Mouse (Mus musculus) kidney, embryonic 16.5 days (tissue): ENCODE data around the gene D7Ertd443e. TPM values are rescaled to one million over a fixed set of nuclear protein-coding genes. Genes with fewer than 3 reads are reported as not detected.

ENCODE experiments used
- ATAC-seq: fragments of 200-750 bp; cut with Nextera tagmentation; 2 replicates; pipeline ENCODE4 v1.8.0; 2017; ENCODE audit warnings: moderate TSS enrichment; ENCODE audit not compliant: low FRiP score, low TSS enrichment
- H3K27ac ChIP-seq: fragments of 300-500 bp; sonication (generic); 2 replicates; pipeline ENCODE4 v1.5.1; 2014; ENCODE audit warnings: low read length
- H3K27me3 ChIP-seq: fragments of 300-500 bp; sonication (generic); 2 replicates; pipeline ENCODE4 v1.6.1; 2014; ENCODE audit warnings: low read length, control low read depth, mixed read lengths; ENCODE audit not compliant: insufficient read depth
- H3K36me3 ChIP-seq: fragments of 300-500 bp; sonication (generic); 2 replicates; pipeline ENCODE4 v1.6.1; 2014; ENCODE audit warnings: low read length, control low read depth, mixed read lengths; ENCODE audit not compliant: insufficient read depth
- H3K4me1 ChIP-seq: fragments of 300-500 bp; sonication (generic); 2 replicates; pipeline ENCODE4 v1.6.1; 2014; ENCODE audit warnings: low read length, control low read depth, mixed read lengths; ENCODE audit not compliant: insufficient read depth
- H3K4me2 ChIP-seq: fragments of 300-500 bp; sonication (generic); replicated peaks from 2 replicates; pipeline ENCODE4 v1.6.1; 2014; ENCODE audit warnings: low read depth, low read length
- H3K4me3 ChIP-seq: fragments of 300-500 bp; sonication (generic); 2 replicates; pipeline ENCODE4 v1.5.1; 2014; ENCODE audit warnings: mild to moderate bottlenecking, low read length
- H3K9ac ChIP-seq: fragments of 300-500 bp; sonication (generic); replicated peaks from 2 replicates; pipeline ENCODE4 v1.6.1; 2014; ENCODE audit warnings: low read length
- H3K9me3 ChIP-seq: fragments of 300-500 bp; sonication (generic); 2 replicates; pipeline ENCODE4 v1.6.1; 2016; ENCODE audit warnings: low read length, control low read depth
- WGBS: fragments of 180-500 bp; shearing (Covaris S2); extraction: QIAGEN DNeasy Blood & Tissue Kit; methylation state at CpG from one replicate; pipeline ENCODE4 v1.1.7; 2014; 5-methylcytosine and 5-hydroxymethylcytosine counted together
- polyA plus RNA-seq: library from polyadenylated mRNA; unstranded; fragments of >200 nt; fragmentation: Nextera tagmentation; extraction: Ambion mirVana; gene quantifications from 2 replicates; pipeline ENCODE4 v1.2.1, GENCODE M21; 2015

The D7Ertd443e gene
- polyA plus RNA-seq, 1 experiment from 2014 or later: 0.14 TPM

DNA sequence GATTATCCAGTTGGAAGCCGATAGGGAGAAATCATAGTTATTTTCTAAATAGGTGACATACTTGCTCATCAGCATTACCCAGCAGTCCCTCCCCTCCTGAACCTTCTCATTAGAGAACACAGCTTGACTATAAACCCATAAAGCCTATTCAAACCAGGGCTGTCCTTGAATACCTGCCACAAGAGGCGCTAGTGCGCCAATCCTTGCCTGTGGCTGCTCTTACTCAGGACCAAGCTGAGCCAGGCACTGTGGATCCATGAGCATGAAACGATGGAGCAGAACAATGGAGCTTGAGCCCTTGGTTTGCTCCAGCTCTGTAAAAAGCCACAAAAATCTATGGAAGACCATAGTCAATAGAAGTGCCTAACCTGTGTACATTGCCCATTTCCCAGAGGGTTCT lies 7.2 kb downstream of the D7Ertd443e start:
- H3K27me3 ChIP-seq: no peaks in the 10 kb centered on the region
- no peak overlapping the region for H3K4me2 ChIP-seq
- H3K4me1 ChIP-seq: no peaks in the 10 kb centered on the region
- no peak overlapping the region for H3K27ac ChIP-seq
- WGBS: 64% methylated on average over 4 of the region's 4 CpGs
- H3K4me3 ChIP-seq: no peak overlapping the region
- H3K9me3 ChIP-seq: no peaks in the 10 kb centered on the region
- 0 out of 2 replicates have a peak, but pooled peaks have one; percentile 59 for ATAC-seq
- no peaks in the 10 kb centered on the region for H3K36me3 ChIP-seq
- H3K9ac ChIP-seq: no peak overlapping the region

DNA sequence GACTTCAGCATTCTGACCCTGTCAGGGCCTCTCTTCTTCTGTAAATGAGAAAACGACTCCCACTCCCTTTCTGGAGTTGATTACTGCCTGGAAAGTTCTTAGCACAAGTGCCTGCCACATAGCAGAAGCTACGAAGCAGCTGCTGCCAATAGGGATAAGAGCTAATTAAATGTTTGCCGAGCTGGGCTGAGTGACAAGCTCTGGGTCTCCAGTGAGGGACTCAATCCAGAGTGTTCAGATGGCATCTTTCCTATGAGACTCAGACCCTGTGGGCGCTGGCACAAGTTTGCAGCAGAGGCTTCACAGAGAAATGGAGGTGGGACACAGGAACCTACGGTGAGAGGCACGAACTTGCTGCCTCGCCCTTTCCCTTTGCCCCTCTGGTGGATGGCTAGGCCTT lies 8.7 kb downstream of the D7Ertd443e start:
- Histone ChIP-seq H3K9ac (no peak overlapping the region), H3K36me3 (no peaks in the 10 kb centered on the region), H3K27ac (no peak overlapping the region), H3K4me2 (no peak overlapping the region), H3K4me3 (no peak overlapping the region), H3K4me1 (no peaks in the 10 kb centered on the region), H3K9me3 (no peaks in the 10 kb centered on the region), H3K27me3 (no peaks in the 10 kb centered on the region)
- no peak for ATAC-seq
- 65% methylated on average over 7 of the region's 7 CpGs for WGBS

DNA sequence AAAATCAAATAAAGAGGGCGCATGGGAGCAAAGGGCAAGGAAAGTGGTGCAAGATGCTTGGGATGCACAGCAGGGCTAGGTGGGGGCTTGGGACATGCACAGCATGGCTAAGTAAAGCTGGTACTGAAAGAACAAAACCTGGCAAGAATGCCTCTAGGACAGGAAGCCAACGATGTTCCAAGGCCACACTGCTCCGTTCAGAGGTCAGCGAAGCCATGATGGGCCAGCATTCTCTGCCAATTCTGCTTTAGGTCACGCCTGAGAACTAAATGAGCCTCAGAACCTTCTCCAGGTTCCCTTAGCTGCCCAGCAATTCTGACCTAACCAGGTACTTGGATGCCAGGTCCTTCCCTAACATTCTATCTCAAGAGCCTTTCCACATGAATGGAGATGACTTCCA lies 13.2 kb downstream of the D7Ertd443e start:
- Histone ChIP-seq H3K4me3 (no peak overlapping the region), H3K27ac (no peak overlapping the region), H3K27me3 (no peaks in the 10 kb centered on the region), H3K4me2 (no peak overlapping the region), H3K9ac (no peak overlapping the region), H3K9me3 (no peaks in the 10 kb centered on the region), H3K36me3 (no peaks in the 10 kb centered on the region), H3K4me1 (no peaks in the 10 kb centered on the region)
- ATAC-seq: no peak
- 53% methylated on average over 5 of the region's 5 CpGs for WGBS

DNA sequence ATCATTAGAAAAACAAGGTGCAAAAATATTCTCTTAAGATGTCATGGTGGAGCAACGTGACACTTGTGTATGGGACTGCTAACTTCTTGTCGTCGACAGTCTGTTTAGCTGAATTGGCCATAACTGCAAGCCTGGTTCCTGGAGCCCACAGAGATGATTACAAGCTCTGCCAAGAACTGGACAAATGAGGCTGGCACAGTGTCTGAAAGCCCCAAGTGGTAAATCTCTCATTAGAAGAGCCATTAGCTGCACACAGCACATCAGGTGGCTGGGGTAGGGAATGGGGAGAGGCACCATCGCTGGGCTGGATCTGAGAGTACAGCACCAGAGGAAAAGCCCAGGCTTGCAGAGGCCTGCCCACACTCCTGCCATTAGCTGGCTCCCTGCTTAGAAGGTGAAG lies 16.2 kb downstream of the D7Ertd443e start:
- WGBS: 83% methylated on average over 4 of the region's 4 CpGs
- Histone ChIP-seq H3K4me3 (no peak overlapping the region), H3K36me3 (no peaks in the 10 kb centered on the region), H3K4me1 (no peaks in the 10 kb centered on the region), H3K9me3 (no peaks in the 10 kb centered on the region), H3K9ac (no peak overlapping the region), H3K27ac (no peak overlapping the region), H3K27me3 (no peaks in the 10 kb centered on the region), H3K4me2 (no peak overlapping the region)
- ATAC-seq: no peak

DNA sequence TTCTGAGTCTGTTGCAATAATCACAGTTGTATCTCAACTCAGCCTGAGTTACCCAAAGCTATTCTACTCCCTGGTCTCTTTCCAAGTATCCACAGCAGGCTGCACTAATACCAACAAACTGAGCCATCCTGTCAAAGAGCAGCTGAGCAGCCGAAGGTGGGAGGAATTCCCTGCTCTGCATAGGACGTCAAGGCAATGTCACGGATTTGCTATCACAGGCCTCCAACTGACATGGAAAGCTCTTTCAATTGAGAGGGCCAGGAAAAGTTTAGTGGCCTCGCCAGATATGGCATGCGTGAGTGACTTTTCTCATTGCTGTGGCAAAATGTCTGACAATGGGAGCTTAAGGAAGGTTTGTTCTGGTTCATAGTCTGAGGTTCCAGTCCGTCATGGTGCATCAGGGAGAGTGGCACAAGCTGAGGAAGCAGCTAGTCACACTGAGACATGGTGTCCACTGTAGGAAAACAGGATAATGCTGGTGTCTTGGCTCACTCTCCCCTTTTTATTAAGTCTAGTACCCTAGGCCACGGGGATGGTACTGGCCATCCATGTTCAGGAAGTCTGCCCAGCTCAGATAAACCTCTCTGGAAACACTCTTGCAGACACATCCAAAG lies 23.1 kb downstream of the D7Ertd443e start:
- no peak overlapping the region for H3K27ac ChIP-seq
- no peak overlapping the region for H3K9ac ChIP-seq
- H3K4me1 ChIP-seq: no peaks in the 10 kb centered on the region
- no peaks in the 10 kb centered on the region for H3K36me3 ChIP-seq
- no peaks in the 10 kb centered on the region for H3K9me3 ChIP-seq
- H3K4me3 ChIP-seq: no peak overlapping the region
- no peak overlapping the region for H3K4me2 ChIP-seq
- no peak for ATAC-seq
- 69% methylated on average over 7 of the region's 7 CpGs for WGBS
- no peaks in the 10 kb centered on the region for H3K27me3 ChIP-seq

DNA sequence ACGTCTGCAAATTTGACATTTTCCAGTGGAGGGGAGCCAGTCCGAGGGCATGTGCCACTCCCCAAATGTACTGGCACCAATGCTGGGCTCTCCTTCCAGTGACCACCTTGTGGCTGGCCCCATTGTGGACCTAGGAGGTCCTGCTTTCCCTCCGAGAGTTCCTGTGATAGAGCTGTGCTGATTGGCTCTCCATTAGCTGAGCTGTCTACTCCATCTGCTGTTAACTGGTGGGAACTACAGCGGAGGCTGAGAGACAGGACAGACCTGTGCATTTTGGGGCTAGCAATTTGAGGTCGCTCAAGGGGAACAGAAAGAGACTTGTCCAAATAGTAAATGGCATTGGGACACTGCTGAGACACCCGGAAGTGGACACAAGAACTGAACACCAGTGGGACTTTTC lies 36.6 kb downstream of the D7Ertd443e start:
- Histone ChIP-seq H3K27ac (no peak overlapping the region), H3K27me3 (no peaks in the 10 kb centered on the region), H3K4me3 (no peak overlapping the region), H3K9me3 (no peaks in the 10 kb centered on the region), H3K36me3 (no peaks in the 10 kb centered on the region), H3K9ac (no peak overlapping the region), H3K4me2 (no peak overlapping the region), H3K4me1 (no peaks in the 10 kb centered on the region)
- WGBS: 32% methylated on average over 6 of the region's 6 CpGs
- ATAC-seq: peak; percentile 80

DNA sequence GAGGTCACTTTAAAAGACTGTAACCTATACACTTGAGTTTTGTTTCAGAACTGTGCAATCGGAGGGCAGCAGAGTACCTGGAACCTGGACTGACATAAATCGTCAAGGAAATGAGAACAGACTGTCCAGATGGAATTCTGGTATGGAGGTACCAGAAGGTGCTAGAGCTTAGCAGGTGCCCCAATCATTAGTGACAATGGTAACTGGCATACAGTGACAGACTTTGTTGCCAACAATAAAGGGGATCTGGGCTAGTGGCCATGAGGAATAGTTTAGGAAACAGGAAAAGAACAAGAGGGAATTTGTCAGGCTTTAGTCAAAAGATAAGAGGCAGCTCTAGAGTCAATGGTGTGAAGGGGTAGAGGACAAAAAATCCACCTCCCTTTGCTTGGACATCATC lies 43.3 kb downstream of the D7Ertd443e start:
- no peak overlapping the region for H3K4me3 ChIP-seq
- no peaks in the 10 kb centered on the region for H3K9me3 ChIP-seq
- no peak for ATAC-seq
- no peak overlapping the region for H3K27ac ChIP-seq
- no peaks in the 10 kb centered on the region for H3K27me3 ChIP-seq
- no peaks in the 10 kb centered on the region for H3K4me1 ChIP-seq
- H3K9ac ChIP-seq: no peak overlapping the region
- 76% methylated on average over 2 of the region's 2 CpGs for WGBS
- no peak overlapping the region for H3K4me2 ChIP-seq
- no peaks in the 10 kb centered on the region for H3K36me3 ChIP-seq

DNA sequence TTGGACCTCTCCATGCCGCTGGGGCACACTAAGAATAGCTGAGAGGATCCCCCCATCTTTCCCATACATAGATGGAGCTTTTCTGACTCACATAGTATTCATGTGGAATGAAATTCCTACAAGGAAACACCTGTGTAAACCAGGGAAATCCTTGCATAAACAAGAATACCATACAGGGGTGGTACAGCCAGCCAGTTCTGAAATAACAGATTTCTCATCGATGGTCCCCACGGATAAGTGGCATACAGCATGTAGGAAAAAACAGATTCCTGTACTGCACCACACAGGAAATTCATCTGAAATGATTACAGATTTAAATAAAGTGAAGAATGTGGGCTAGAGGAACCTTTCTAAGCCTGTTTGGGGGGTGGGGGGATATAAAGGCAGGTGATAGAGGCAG lies 49.5 kb downstream of the D7Ertd443e start:
- H3K27me3 ChIP-seq: no peaks in the 10 kb centered on the region
- H3K36me3 ChIP-seq: no peaks in the 10 kb centered on the region
- no peaks in the 10 kb centered on the region for H3K9me3 ChIP-seq
- WGBS: 72% methylated on average over 3 of the region's 3 CpGs
- no peak overlapping the region for H3K4me2 ChIP-seq
- no peaks in the 10 kb centered on the region for H3K4me1 ChIP-seq
- no peak overlapping the region for H3K27ac ChIP-seq
- no peak overlapping the region for H3K9ac ChIP-seq
- no peak for ATAC-seq
- no peak overlapping the region for H3K4me3 ChIP-seq

DNA sequence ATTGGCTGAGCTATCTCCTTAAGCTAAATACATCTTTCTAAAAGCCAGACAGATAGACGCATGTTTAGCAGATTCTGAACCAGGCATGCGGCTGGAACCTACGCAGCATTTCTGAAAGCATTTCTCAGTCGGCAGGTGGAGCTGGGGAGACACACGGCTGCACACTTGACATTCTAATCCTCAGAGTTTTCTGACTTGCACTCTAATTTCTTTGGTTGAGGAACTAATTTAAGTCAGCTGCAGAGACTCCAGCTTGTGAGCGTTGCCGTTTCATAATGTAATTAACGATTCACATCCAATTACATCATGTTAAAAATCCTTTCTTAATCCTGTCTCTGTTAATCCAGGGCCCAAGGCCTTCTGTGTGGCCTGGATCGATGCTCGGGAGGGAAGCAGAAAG lies 64.5 kb downstream of the D7Ertd443e start:
- no peaks in the 10 kb centered on the region for H3K36me3 ChIP-seq
- H3K9me3 ChIP-seq: no peaks in the 10 kb centered on the region
- H3K9ac ChIP-seq: no peak overlapping the region
- no peaks in the 10 kb centered on the region for H3K27me3 ChIP-seq
- H3K4me1 ChIP-seq: no peaks in the 10 kb centered on the region
- 75% methylated on average over 10 of the region's 10 CpGs for WGBS
- no peak for ATAC-seq
- H3K27ac ChIP-seq: no peak overlapping the region
- no peak overlapping the region for H3K4me2 ChIP-seq
- no peak overlapping the region for H3K4me3 ChIP-seq

DNA sequence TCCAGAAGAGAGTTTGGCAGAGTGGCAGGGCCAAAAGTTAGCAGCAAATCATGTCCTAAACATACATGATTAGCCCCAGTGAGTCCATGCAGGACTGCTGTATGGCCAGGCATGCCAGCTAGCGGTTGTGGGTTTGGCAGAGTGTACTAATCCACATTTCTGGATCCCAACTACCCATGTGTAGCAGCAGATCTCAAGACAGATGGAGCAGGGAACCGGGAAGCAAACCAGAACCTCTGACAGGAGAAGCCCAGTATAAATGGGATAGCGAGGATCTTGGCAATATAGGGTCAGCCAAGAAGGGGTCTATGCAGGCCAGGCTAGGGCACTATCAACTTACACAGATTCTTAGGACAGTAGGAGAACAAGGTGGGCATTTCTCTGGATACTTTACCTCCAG lies 83.4 kb downstream of the D7Ertd443e start:
- Histone ChIP-seq H3K27me3 (peaks cover 2% of the 10 kb centered on the region; the same call in 1 of the 2 replicates), H3K4me2 (no peak overlapping the region), H3K4me3 (no peak overlapping the region), H3K27ac (no peak overlapping the region), H3K36me3 (no peaks in the 10 kb centered on the region), H3K9me3 (no peaks in the 10 kb centered on the region), H3K4me1 (no peaks in the 10 kb centered on the region), H3K9ac (no peak overlapping the region)
- no peak for ATAC-seq
- whole genome bisulfite sequencing: 88% methylated on average over 3 of the region's 3 CpGs
